Mouse (Mus musculus) layer of hippocampus, adult 11-12 months (tissue): ENCODE results near the gene Scgb2b24.

Experiments
- DNase-seq: peaks from one replicate; pipeline ENCODE4 v3.0.0; 2022; ENCODE audit warnings: low spot score

Gene Scgb2b24

GRCm38 (mm10) chr7:33739212-33739611 lies at the start of gene Scgb2b24:
TSS of gene Scgb2b24 (minus strand) at chr7:33739312.
- DNase-seq: no peak

GRCm38 (mm10) chr7:33743499-33743898 lies 4.4 kb upstream of the Scgb2b24 start, which contains the start of gene Scgb1b24:
TSS of gene Scgb1b24 (plus strand) at chr7:33743799.
- DNase-seq: no peak

- no peak for DNase-seq
Observed at GRCm38 (mm10) chr7:33689864-33690263, 49.2 kb downstream of the Scgb2b24 start.
